Mouse (Mus musculus): ENCODE results near the gene Mad2l2. TPM values are rescaled to one million over a fixed set of nuclear protein-coding genes. Genes with fewer than 3 reads are reported as not detected.
"Not testable (repeated sequence)": the region's sequence is repeated elsewhere in the genome, so short reads cannot be mapped to it uniquely, and the experiment has no call there.

Gene Mad2l2
- total RNA-seq, 2 experiments from 2014 or later, result 11.2 to 14.9 TPM

GRCm38 (mm10) chr4:148104146-148104545 is 26.0 kb upstream of the Mad2l2 start:
- intact Hi-C loops (cut with DNase I), result no loop called here
- no peak for DNase-seq (ENCODE audit: low spot score in 2 of 2)

GRCm38 (mm10) chr4:148107621-148108291 is 22.4 kb upstream of the Mad2l2 start:
- DNase-seq (ENCODE audit: low spot score in 2 of 2), result no peak
- intact Hi-C loops (cut with DNase I), result no loop called here

GRCm38 (mm10) chr4:148108565-148109100 is 21.6 kb upstream of the Mad2l2 start:
- no peak for DNase-seq (ENCODE audit: low spot score in 2 of 2)
- intact Hi-C loops (cut with DNase I), result no loop called here

GRCm38 (mm10) chr4:148109215-148109614 is 21.0 kb upstream of the Mad2l2 start:
- intact Hi-C loops (cut with DNase I), result no loop called here
- no peak for DNase-seq (ENCODE audit: low spot score in 2 of 2)

- intact Hi-C loops (cut with DNase I), result no loop called here
- no peak for DNase-seq (ENCODE audit: low spot score in 2 of 2)
These were observed 17.7 kb upstream of the Mad2l2 start for GRCm38 (mm10) chr4:148112519-148112918.

GRCm38 (mm10) chr4:148114758-148115391 is 15.3 kb upstream of the Mad2l2 start:
- intact Hi-C loops (cut with DNase I), result loop anchor here (1.0 kb wide), 1 partner anchor 49 kb away; no protein-coding TSS in a partner anchor
- DNase-seq (ENCODE audit: low spot score in 2 of 2), result peak; percentile 78 to 84

GRCm38 (mm10) chr4:148115467-148115866 is 14.7 kb upstream of the Mad2l2 start:
- intact Hi-C loops (cut with DNase I), result no loop called here
- no peak for DNase-seq (ENCODE audit: low spot score in 2 of 2)

GRCm38 (mm10) chr4:148116657-148117056 is 13.5 kb upstream of the Mad2l2 start:
- no peak for DNase-seq (ENCODE audit: low spot score in 2 of 2)
- intact Hi-C loops (cut with DNase I), result no loop called here

GRCm38 (mm10) chr4:148117392-148117791 is 12.8 kb upstream of the Mad2l2 start:
- intact Hi-C loops (cut with DNase I), result no loop called here
- no peak for DNase-seq (ENCODE audit: low spot score in 2 of 2)

- DNase-seq (ENCODE audit: low spot score in 2 of 2); intact Hi-C loops (cut with DNase I): not testable (repeated sequence)
These were observed 10.6 kb upstream of the Mad2l2 start for GRCm38 (mm10) chr4:148119578-148119977.

GRCm38 (mm10) chr4:148120555-148120954 is 9.6 kb upstream of the Mad2l2 start:
- DNase-seq (ENCODE audit: low spot score in 2 of 2), result no peak
- intact Hi-C loops (cut with DNase I), result loop anchor here (5.0 kb wide), 1 partner anchor 307 kb away; no protein-coding TSS in a partner anchor

GRCm38 (mm10) chr4:148121362-148121761 is 8.8 kb upstream of the Mad2l2 start:
- intact Hi-C loops (cut with DNase I), result loop anchor here (5.0 kb wide), 1 partner anchor 306 kb away; no protein-coding TSS in a partner anchor
- peak; percentile 28 to 39 for DNase-seq (ENCODE audit: low spot score in 2 of 2)

GRCm38 (mm10) chr4:148121982-148122693 is 8.0 kb upstream of the Mad2l2 start:
- intact Hi-C loops (cut with DNase I), result loop anchor here (5.0 kb wide), 1 partner anchor 305 kb away; no protein-coding TSS in a partner anchor
- DNase-seq (ENCODE audit: low spot score in 2 of 2), result no peak

GRCm38 (mm10) chr4:148122694-148123066 is 7.5 kb upstream of the Mad2l2 start:
- intact Hi-C loops (cut with DNase I), result loop anchor here (5.0 kb wide), 1 partner anchor 305 kb away; no protein-coding TSS in a partner anchor
- DNase-seq (ENCODE audit: low spot score in 2 of 2), result no peak

GRCm38 (mm10) chr4:148128241-148128640 is 1.9 kb upstream of the Mad2l2 start:
- no peak for DNase-seq (ENCODE audit: low spot score in 2 of 2)
- intact Hi-C loops (cut with DNase I), result no loop called here

GRCm38 (mm10) chr4:148128672-148129071 is 1.5 kb upstream of the Mad2l2 start:
- intact Hi-C loops (cut with DNase I), result no loop called here

GRCm38 (mm10) chr4:148130561-148131413 is 603 bp downstream of the Mad2l2 start, which contains the start of gene Draxin:
Gene Draxin (minus strand): TSS chr4:148130698.
- no peak for DNase-seq (ENCODE audit: low spot score in 2 of 2)
- intact Hi-C loops (cut with DNase I), result no loop called here

More at GRCm38 (mm10) chr4:148128672-148129071, 1.5 kb upstream of the Mad2l2 start:
- DNase-seq (ENCODE audit: low spot score in 2 of 2), result no peak

- intact Hi-C loops (cut with DNase I), result no loop called here
- DNase-seq (ENCODE audit: low spot score in 2 of 2), result no peak
These were observed 1.4 kb downstream of the Mad2l2 start for GRCm38 (mm10) chr4:148131497-148132081.

- DNase-seq (ENCODE audit: low spot score in 2 of 2), result no peak
- intact Hi-C loops (cut with DNase I), result no loop called here
These were observed 4.8 kb downstream of the Mad2l2 start for GRCm38 (mm10) chr4:148134988-148135387.
